28 mouse cellular contexts compared by ENCODE assay signal in the genomic region with DNA sequence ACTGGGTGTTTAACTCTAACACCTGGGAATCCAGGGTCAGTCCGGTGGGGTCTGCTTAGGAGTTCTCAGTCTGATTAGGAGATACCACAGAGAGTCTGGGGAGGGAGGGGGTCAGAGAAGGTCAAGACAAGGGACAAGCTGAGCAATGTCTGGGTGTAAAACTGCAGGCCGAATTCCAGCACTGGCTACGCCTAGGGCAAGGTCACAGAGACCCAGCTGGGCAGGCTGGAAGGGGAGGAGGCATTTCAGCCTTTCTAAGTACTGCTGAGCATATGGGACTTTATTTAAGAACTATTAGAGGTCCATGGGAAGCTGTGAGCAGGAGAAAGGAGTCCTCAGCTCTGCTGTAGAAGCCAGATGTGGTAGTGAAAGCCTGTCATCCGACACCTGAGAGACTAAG. TPM values are rescaled to one million over a fixed set of nuclear protein-coding genes. Genes with fewer than 3 reads are reported as not detected.
"Had no signal": no experiment of that assay in that cellular context is flagged by ENCODE, and none has a peak within 500 bp of the region (broad histone marks: within the 10 kb centered on the region; RNA-seq: fewer than 3 reads in every experiment).

No protein-coding gene starts in this region.

- DNase-seq: kidney, adult 9 months; liver; lung, adult 18-20 months; lung, postnatal 10 days; lung, postnatal 36 days; retina, postnatal 1 day; right cerebral cortex, postnatal 25 days; spleen, adult 18-20 months; thymus, postnatal 25 days had no signal

- H3K4me1 ChIP-seq: limb, embryonic 13.5 days; liver, embryonic 12.5 days; liver, embryonic 15.5 days; lung, embryonic 15.5 days; megakaryocyte, embryonic 14.5 days; midbrain, embryonic 10.5 days; midbrain, embryonic 13.5 days; neural tube, embryonic 13.5 days; stomach, embryonic 15.5 days had no signal

- H3K4me3 ChIP-seq: limb, embryonic 10.5 days; limb, embryonic 13.5 days; liver, embryonic 12.5 days; liver, embryonic 15.5 days; lung, embryonic 15.5 days; megakaryocyte, embryonic 14.5 days; midbrain, embryonic 10.5 days; midbrain, embryonic 13.5 days; myocyte; neural tube, embryonic 13.5 days; stomach, embryonic 15.5 days had no signal

- H3K27me3 ChIP-seq: limb, embryonic 13.5 days; liver, embryonic 12.5 days; liver, embryonic 15.5 days; lung, embryonic 15.5 days; midbrain, embryonic 13.5 days; neural tube, embryonic 13.5 days; stomach, embryonic 15.5 days had no signal

- H3K4me2 ChIP-seq: limb, embryonic 13.5 days; liver, embryonic 12.5 days; liver, embryonic 15.5 days; lung, embryonic 15.5 days; midbrain, embryonic 13.5 days; neural tube, embryonic 13.5 days; stomach, embryonic 15.5 days had no signal

- ATAC-seq: liver, embryonic 12.5 days; midbrain, embryonic 13.5 days; midbrain, embryonic 16.5 days had no signal

- H3K9ac ChIP-seq: limb, embryonic 13.5 days; liver, embryonic 12.5 days; liver, embryonic 15.5 days; lung, embryonic 15.5 days; midbrain, embryonic 13.5 days; neural tube, embryonic 13.5 days; stomach, embryonic 15.5 days had no signal

- H3K27ac ChIP-seq: limb, embryonic 10.5 days; limb, embryonic 13.5 days; liver, embryonic 12.5 days; liver, embryonic 15.5 days; lung, embryonic 15.5 days; midbrain, embryonic 10.5 days; midbrain, embryonic 13.5 days; neural tube, embryonic 13.5 days; stomach, embryonic 15.5 days had no signal

- H3K9me3 ChIP-seq: limb, embryonic 10.5 days; limb, embryonic 13.5 days; liver, embryonic 12.5 days; liver, embryonic 15.5 days; lung, embryonic 15.5 days; megakaryocyte, embryonic 14.5 days; midbrain, embryonic 10.5 days; midbrain, embryonic 13.5 days; neural tube, embryonic 13.5 days; stomach, embryonic 15.5 days had no signal

- H3K36me3 ChIP-seq: limb, embryonic 10.5 days; limb, embryonic 13.5 days; liver, embryonic 12.5 days; liver, embryonic 15.5 days; lung, embryonic 15.5 days; midbrain, embryonic 10.5 days; midbrain, embryonic 13.5 days; neural tube, embryonic 13.5 days; stomach, embryonic 15.5 days had no signal

RNA-seq across cellular contexts. Expression of a gene that starts 1.2 kb away (rescaled TPM):
- total RNA-seq: layer of hippocampus, postnatal 14 days; left cerebral cortex, adult 8-10 months; left cerebral cortex, postnatal 14 days; monocyte, adult 5-6 weeks; neutrophil, adult 5-6 weeks had no signal
- polyA plus RNA-seq: kidney, embryonic 16.5 days; limb, embryonic 13.5 days; liver, embryonic 12.5 days; liver, embryonic 15.5 days; lung, embryonic 15.5 days; midbrain, embryonic 10.5 days; midbrain, embryonic 13.5 days; midbrain, embryonic 16.5 days; myocyte; neural tube, embryonic 13.5 days; stomach, embryonic 15.5 days; thymus, postnatal 0 days had no signal

RNA-seq across cellular contexts. Expression of a gene that starts 18.1 kb away (rescaled TPM):
- total RNA-seq: layer of hippocampus, postnatal 14 days; left cerebral cortex, adult 8-10 months; left cerebral cortex, postnatal 14 days; monocyte, adult 5-6 weeks; neutrophil, adult 5-6 weeks had no signal
- polyA plus RNA-seq: kidney, embryonic 16.5 days; limb, embryonic 10.5 days; limb, embryonic 13.5 days; liver, embryonic 12.5 days; liver, embryonic 15.5 days; lung, embryonic 15.5 days; midbrain, embryonic 10.5 days; midbrain, embryonic 13.5 days; midbrain, embryonic 16.5 days; myocyte; neural tube, embryonic 13.5 days had no signal

RNA-seq across cellular contexts. Expression of a gene that starts 34.2 kb away (rescaled TPM):
- total RNA-seq: layer of hippocampus, postnatal 14 days; left cerebral cortex, adult 8-10 months; left cerebral cortex, postnatal 14 days; monocyte, adult 5-6 weeks; neutrophil, adult 5-6 weeks had no signal
- polyA plus RNA-seq: kidney, embryonic 16.5 days; limb, embryonic 10.5 days; limb, embryonic 13.5 days; liver, embryonic 12.5 days; liver, embryonic 15.5 days; lung, embryonic 15.5 days; midbrain, embryonic 10.5 days; midbrain, embryonic 13.5 days; midbrain, embryonic 16.5 days; myocyte; neural tube, embryonic 13.5 days; stomach, embryonic 15.5 days had no signal

RNA-seq across cellular contexts. Expression of a gene that starts 43.5 kb away (rescaled TPM):
- total RNA-seq: layer of hippocampus, postnatal 14 days; left cerebral cortex, adult 8-10 months; left cerebral cortex, postnatal 14 days; monocyte, adult 5-6 weeks; neutrophil, adult 5-6 weeks had no signal
- polyA plus RNA-seq: kidney, embryonic 16.5 days; limb, embryonic 10.5 days; limb, embryonic 13.5 days; liver, embryonic 12.5 days; liver, embryonic 15.5 days; lung, embryonic 15.5 days; midbrain, embryonic 10.5 days; midbrain, embryonic 13.5 days; midbrain, embryonic 16.5 days; myocyte; neural tube, embryonic 13.5 days; stomach, embryonic 15.5 days had no signal

RNA-seq across cellular contexts. Expression of a gene that starts 51.4 kb away (rescaled TPM):
- total RNA-seq: layer of hippocampus, postnatal 14 days; left cerebral cortex, adult 8-10 months; left cerebral cortex, postnatal 14 days; monocyte, adult 5-6 weeks; neutrophil, adult 5-6 weeks had no signal
- polyA plus RNA-seq: kidney, embryonic 16.5 days; limb, embryonic 10.5 days; liver, embryonic 12.5 days; liver, embryonic 15.5 days; lung, embryonic 15.5 days; midbrain, embryonic 10.5 days; midbrain, embryonic 13.5 days; stomach, embryonic 15.5 days had no signal
